Mouse (Mus musculus) kidney, postnatal 0 days (tissue): ENCODE data around the gene Cdhr3. TPM values are rescaled to one million over a fixed set of nuclear protein-coding genes. Genes with fewer than 3 reads are reported as not detected.
"Not testable (repeated sequence)": the region's sequence is repeated elsewhere in the genome, so short reads cannot be mapped to it uniquely, and the experiment has no call there.

Experiments used
- ATAC-seq: fragments of 200-750 bp; cut with Nextera tagmentation; replicated peaks from 2 replicates; pipeline ENCODE4 v1.8.0; 2017; ENCODE audit warnings: low read depth, moderate number of reproducible peaks, moderate TSS enrichment, moderate library complexity; ENCODE audit not compliant: low FRiP score
- DNase-seq: peaks from one replicate; pipeline ENCODE4 v3.0.0-alpha.2; 2016; ENCODE audit warnings: low spot score
- H3K27ac ChIP-seq: fragments of 300-500 bp; sonication (generic); 2 replicates; pipeline ENCODE4 v1.5.1; 2014; ENCODE audit warnings: mild to moderate bottlenecking
- H3K27me3 ChIP-seq: fragments of 300-500 bp; sonication (generic); 2 replicates; pipeline ENCODE4 v1.6.1; 2014; ENCODE audit warnings: low read length, mixed read lengths; ENCODE audit not compliant: insufficient read depth
- H3K36me3 ChIP-seq: fragments of 300-500 bp; sonication (generic); 2 replicates; pipeline ENCODE4 v1.6.1; 2014; ENCODE audit warnings: low read length, mixed read lengths; ENCODE audit not compliant: insufficient read depth
- H3K4me1 ChIP-seq: fragments of 300-500 bp; sonication (generic); replicated peaks from 2 replicates; pipeline ENCODE4 v1.6.1; 2014; ENCODE audit warnings: antibody characterized with exemption, low read length, mixed read lengths; ENCODE audit not compliant: insufficient read depth
- H3K4me2 ChIP-seq: fragments of 300-500 bp; sonication (generic); 2 replicates; pipeline ENCODE4 v1.6.1; 2014; ENCODE audit warnings: mild to moderate bottlenecking, low read length, moderate library complexity, mixed read lengths
- H3K4me3 ChIP-seq: fragments of 300-500 bp; sonication (generic); replicated peaks from 2 replicates; pipeline ENCODE4 v1.5.1; 2014; ENCODE audit warnings: low read depth, low read length
- H3K9ac ChIP-seq: fragments of 300-500 bp; sonication (generic); 2 replicates; pipeline ENCODE4 v1.6.1; 2014; ENCODE audit warnings: low read depth, low read length
- H3K9me3 ChIP-seq: fragments of 300-500 bp; sonication (generic); replicated peaks from 2 replicates; pipeline ENCODE4 v1.6.1; 2016; ENCODE audit warnings: low read length, inconsistent platforms, mixed read lengths
- CTCF ChIP-seq: IDR thresholded peaks from 2 replicates; pipeline ENCODE4 v1.5.1; 2016; ENCODE audit warnings: antibody characterized with exemption, low read depth, mild to moderate bottlenecking, moderate library complexity
- WGBS: fragments of 180-500 bp; shearing (Covaris S2); extraction: QIAGEN DNeasy Blood & Tissue Kit; methylation state at CpG from one replicate; pipeline ENCODE4 v1.1.7; 2014; 5-methylcytosine and 5-hydroxymethylcytosine counted together
- microRNA-seq: library from miRNA; unstranded; fragments of <30 nt; microRNA quantifications from one replicate; pipeline ENCODE4, GENCODE M21; 2016
- polyA plus RNA-seq: library from polyadenylated mRNA; unstranded; fragments of >200 nt; fragmentation: Nextera tagmentation; extraction: Ambion mirVana; gene quantifications from 2 replicates; pipeline ENCODE4 v1.2.1, GENCODE M21; 2015

Gene Cdhr3
- polyA plus RNA-seq, 1 experiment from 2014 or later = not detected

DNA sequence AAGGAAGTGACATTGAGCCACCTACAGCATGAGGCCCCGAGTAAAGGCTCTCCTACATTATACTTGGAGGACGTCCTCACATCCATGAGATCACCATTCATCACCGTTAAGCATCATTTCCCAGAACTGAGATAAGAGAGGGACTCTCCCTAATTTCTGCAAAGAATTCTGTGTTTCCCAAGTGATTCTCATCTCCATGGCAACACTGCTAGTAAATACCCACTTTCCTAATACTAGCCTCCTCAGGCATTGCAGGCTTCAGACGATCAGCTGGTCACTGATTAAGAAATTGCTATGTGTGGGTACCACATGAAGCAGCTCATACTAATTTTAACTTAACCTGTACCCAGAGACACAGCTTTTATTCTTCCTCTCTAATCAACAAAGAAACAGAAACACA lies 92.3 kb downstream of the Cdhr3 start:
- Histone ChIP-seq H3K9ac (no peak overlapping the region), H3K4me1 (no peaks in the 10 kb centered on the region), H3K27me3 (no peaks in the 10 kb centered on the region), H3K9me3 (no peaks in the 10 kb centered on the region), H3K36me3 (no peaks in the 10 kb centered on the region), H3K4me2 (no peak overlapping the region), H3K27ac (no peak overlapping the region), H3K4me3 (no peak overlapping the region)
- DNase-seq (no peak), ATAC-seq (no peak)
- no peak for TF ChIP-seq CTCF
- 57% methylated on average over 4 of the region's 4 CpGs for WGBS

DNA sequence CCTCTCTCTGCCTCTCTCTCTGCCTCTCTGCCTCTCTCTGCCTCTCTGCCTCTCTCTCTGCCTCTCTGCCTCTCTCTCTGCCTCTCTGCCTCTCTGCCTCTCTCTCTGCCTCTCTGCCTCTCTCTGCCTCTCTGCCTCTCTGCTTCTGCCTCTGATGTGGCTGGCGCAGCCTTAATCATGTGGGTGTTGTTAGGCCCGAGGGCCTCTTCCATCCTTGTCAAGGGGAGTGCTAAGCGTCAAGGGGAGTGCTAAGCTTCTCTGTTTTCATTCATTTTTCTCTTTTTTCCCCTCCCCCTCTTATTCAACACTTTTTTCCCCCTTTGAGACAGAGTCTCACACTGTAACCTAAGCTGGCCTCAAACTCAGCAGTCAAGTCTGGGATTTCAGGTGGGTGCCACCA lies 92.9 kb downstream of the Cdhr3 start:
- ATAC-seq, H3K36me3 ChIP-seq, H3K4me2 ChIP-seq, H3K27me3 ChIP-seq, H3K4me1 ChIP-seq, H3K4me3 ChIP-seq, H3K27ac ChIP-seq, H3K9me3 ChIP-seq, DNase-seq, H3K9ac ChIP-seq: not testable (repeated sequence)
- WGBS = 18% methylated on average over 3 of the region's 3 CpGs

DNA sequence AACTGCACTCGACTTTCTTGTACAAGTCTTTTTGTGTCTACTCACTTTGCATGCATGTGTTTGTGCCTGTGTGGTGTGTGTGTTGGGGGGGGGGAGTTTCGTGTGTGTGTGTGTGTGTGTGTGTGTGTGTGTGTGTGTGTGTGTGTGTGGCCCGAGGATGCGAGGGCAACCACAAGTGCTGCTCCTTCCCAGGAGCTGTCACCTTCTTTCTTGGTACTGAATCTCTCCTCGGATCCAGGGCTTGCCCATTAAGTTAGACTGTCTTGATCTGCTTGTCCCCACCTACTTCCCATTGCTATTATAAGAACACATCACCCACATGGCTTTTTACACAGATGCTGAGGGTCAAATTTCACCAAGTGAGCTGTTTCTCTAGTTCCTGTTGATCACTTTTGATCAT lies 93.9 kb downstream of the Cdhr3 start:
- Histone ChIP-seq H3K9ac (no peak overlapping the region), H3K4me1 (no peaks in the 10 kb centered on the region), H3K36me3 (no peaks in the 10 kb centered on the region), H3K27me3 (no peaks in the 10 kb centered on the region), H3K4me2 (no peak overlapping the region), H3K9me3 (no peaks in the 10 kb centered on the region), H3K27ac (no peak overlapping the region), H3K4me3 (no peak overlapping the region)
- DNase-seq (peak; percentile 31), ATAC-seq (no peak)
- WGBS = 61% methylated on average over 5 of the region's 5 CpGs
- no peak for TF ChIP-seq CTCF

DNA sequence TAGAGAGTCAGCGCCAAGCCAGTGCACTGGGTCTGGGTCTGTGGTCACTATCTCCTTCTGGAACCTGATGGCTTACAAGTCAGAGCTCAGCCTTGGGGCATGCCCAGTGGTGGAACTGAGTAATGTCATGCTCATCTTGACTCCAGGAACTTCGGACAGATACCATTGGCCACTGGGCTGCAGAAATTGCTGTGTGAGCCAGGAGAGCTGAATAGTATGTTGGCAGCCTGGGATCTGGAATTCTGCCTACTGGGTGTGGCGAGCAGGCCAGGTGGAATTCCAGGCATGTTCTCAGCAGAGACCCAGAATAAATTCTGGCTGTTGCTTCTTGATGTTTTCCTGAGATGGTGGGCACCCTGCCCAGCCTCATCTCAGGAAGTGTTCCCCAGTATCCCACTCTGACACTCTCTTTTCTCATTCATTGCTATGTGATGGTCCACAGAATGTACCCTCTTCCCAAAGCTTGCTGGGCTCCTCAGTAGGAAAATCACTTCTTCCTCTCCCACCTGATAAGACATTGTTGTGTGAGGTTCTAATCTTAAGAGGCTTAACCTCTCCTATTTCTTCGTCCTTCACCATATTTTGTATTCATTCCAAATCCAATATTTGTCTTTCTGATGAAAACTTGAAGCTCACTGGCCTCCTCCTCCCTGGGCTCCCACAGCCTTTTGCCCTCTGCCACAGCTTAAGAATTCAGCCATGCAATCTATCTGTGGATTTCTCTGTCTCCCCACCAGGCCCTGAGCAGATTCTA lies 97.4 kb downstream of the Cdhr3 start:
- Histone ChIP-seq H3K9me3 (no peaks in the 10 kb centered on the region), H3K9ac (no peak overlapping the region), H3K4me3 (no peak overlapping the region), H3K27ac (no peak overlapping the region), H3K36me3 (no peaks in the 10 kb centered on the region), H3K27me3 (no peaks in the 10 kb centered on the region), H3K4me1 (no peaks in the 10 kb centered on the region), H3K4me2 (no peak overlapping the region)
- WGBS = 78% methylated on average over 4 of the region's 4 CpGs
- ATAC-seq = no peak; the same call in 1 of the 2 replicates
- TF ChIP-seq CTCF = 0 out of 2 replicates have a peak, but pooled peaks have one; percentile 10
- DNase-seq = no peak

DNA sequence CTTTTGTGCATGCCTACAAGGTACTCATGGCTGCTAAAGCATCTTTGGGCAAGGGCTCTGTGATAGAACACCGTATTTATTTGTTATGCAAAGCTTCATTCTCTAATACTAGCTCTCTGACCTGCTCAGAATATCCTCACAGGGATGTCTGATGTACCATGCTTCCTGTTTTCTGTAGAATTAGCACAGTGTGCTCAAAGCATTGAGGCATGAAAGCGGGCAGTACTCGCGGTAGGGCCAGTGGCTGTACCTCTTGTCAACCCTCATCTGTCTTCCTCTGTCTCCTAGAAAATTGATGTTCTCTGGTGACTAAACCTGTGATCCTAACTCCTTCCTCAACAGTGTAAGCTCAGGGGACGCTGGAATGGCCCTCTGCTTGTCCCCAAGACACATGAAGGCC lies 98.6 kb downstream of the Cdhr3 start:
- H3K36me3 ChIP-seq = no peaks in the 10 kb centered on the region
- no peak overlapping the region for H3K4me3 ChIP-seq
- no peak for TF ChIP-seq CTCF
- H3K4me2 ChIP-seq = no peak overlapping the region
- no peaks in the 10 kb centered on the region for H3K27me3 ChIP-seq
- no peaks in the 10 kb centered on the region for H3K9me3 ChIP-seq
- no peak overlapping the region for H3K27ac ChIP-seq
- WGBS = 42% methylated on average over 5 of the region's 5 CpGs
- ATAC-seq = no peak
- DNase-seq = no peak
- H3K4me1 ChIP-seq = no peaks in the 10 kb centered on the region
- no peak overlapping the region for H3K9ac ChIP-seq

DNA sequence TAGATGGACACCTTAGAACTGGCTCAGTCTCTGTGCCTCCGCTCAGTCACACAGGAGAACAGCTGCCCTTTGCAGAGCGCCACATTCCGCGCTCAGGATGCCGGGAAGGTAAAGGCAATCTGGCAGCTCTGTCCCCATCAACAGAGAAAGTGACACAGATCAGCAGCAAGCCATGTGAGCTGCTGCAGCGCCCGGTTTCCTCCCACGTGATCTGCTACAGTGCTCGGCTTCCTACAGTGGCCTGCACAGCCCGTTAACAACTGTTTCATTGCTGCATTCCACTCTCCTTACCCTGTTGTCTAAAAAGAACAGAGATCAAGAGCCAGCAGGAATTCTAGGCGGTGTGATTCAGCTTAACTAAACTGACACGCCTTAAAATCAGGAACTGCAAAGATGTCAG lies 102.9 kb downstream of the Cdhr3 start:
- Histone ChIP-seq H3K36me3 (no peaks in the 10 kb centered on the region), H3K9me3 (no peaks in the 10 kb centered on the region), H3K27ac (no peak overlapping the region), H3K9ac (no peak overlapping the region), H3K4me1 (no peaks in the 10 kb centered on the region), H3K27me3 (no peaks in the 10 kb centered on the region), H3K4me2 (no peak overlapping the region), H3K4me3 (no peak overlapping the region)
- TF ChIP-seq CTCF = no peak
- no peak; the same call in 1 of the 2 replicates for ATAC-seq
- 47% methylated on average over 12 of the region's 12 CpGs for WGBS
- peak; percentile 28 for DNase-seq

DNA sequence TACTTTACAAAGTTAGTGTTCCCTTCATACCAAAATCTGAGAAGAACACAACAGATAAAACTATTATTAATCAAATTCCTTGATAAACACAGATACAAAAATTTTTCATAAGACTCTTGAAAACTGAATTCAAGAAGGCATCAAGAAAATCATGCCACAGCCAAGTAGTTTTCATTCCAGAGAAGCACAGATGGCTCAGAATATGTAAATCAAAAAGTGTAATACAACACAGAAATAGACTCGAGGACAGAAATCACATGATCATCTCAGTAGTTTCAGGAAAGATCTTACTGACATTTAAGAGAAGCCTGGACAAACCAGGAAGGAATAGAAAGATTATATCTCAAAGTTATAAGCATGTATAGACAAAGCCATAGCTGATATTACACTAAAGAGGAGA lies 106.4 kb downstream of the Cdhr3 start:
- Histone ChIP-seq H3K4me3 (no peak overlapping the region), H3K4me1 (no peaks in the 10 kb centered on the region), H3K9me3 (no peaks in the 10 kb centered on the region), H3K27me3 (no peaks in the 10 kb centered on the region), H3K4me2 (no peak overlapping the region), H3K36me3 (no peaks in the 10 kb centered on the region), H3K27ac (no peak overlapping the region), H3K9ac (no peak overlapping the region)
- no peak for TF ChIP-seq CTCF
- DNase-seq = no peak
- WGBS = 46% methylated on average over 1 of the region's 1 CpGs
- ATAC-seq = no peak

Small RNA genes lying within 50 kb of the gene (microRNA-seq; reads per million reads assigned to microRNA genes)
- gene Gm22904 = not detected

Other genes with a start within 250 kb of the Cdhr3 start
- 174 and 179 TPM in 2 replicates for gene Sypl, start 139.0 kb downstream of the Cdhr3 start, polyA plus RNA-seq
- gene Atxn7l1, start 54.8 kb upstream of the Cdhr3 start, polyA plus RNA-seq = 9.3 TPM in 2 replicates